Mouse (Mus musculus) forebrain, embryonic 14.5 days (tissue): ENCODE results near the gene H2-Q7. TPM values are rescaled to one million over a fixed set of nuclear protein-coding genes. Genes with fewer than 3 reads are reported as not detected.
A peak's percentile ranks its signal among the peaks of the same experiment; 100 is the strongest.
"Not testable (repeated sequence)": the region's sequence is repeated elsewhere in the genome, so short reads cannot be mapped to it uniquely, and the experiment has no call there.

ENCODE experiments used
- ATAC-seq: fragments of 200-750 bp; cut with Nextera tagmentation; 2 replicates; pipeline ENCODE4 v1.8.0; 2017; ENCODE audit warnings: mild to moderate bottlenecking, moderate library complexity
- DNase-seq: peaks from one replicate; pipeline ENCODE4 v3.0.0-alpha.2; 2015; ENCODE audit warnings: low spot score
- H3K27ac ChIP-seq: fragments of 300-500 bp; sonication (generic); 2 replicates; pipeline ENCODE4 v1.5.1; 2014; ENCODE audit warnings: low read depth, mild to moderate bottlenecking, control low read depth, low read length, moderate library complexity
- H3K27me3 ChIP-seq: fragments of 300-500 bp; sonication (generic); replicated peaks from 2 replicates; pipeline ENCODE4 v1.6.1; 2014; ENCODE audit warnings: low read length, control low read depth, mixed read lengths; ENCODE audit not compliant: control insufficient read depth, insufficient read depth
- H3K36me3 ChIP-seq: fragments of 300-500 bp; sonication (generic); 2 replicates; pipeline ENCODE4 v1.6.1; 2014; ENCODE audit warnings: low read length, control low read depth; ENCODE audit not compliant: control insufficient read depth, insufficient read depth
- H3K4me1 ChIP-seq: fragments of 300-500 bp; sonication (generic); 2 replicates; pipeline ENCODE4 v1.6.1; 2014; ENCODE audit warnings: antibody characterized with exemption, low read length, control low read depth; ENCODE audit not compliant: control insufficient read depth, insufficient read depth
- H3K4me2 ChIP-seq: fragments of 300-500 bp; sonication (generic); 2 replicates; pipeline ENCODE4 v1.6.1; 2014; ENCODE audit warnings: mild to moderate bottlenecking, control low read depth, low read length
- H3K4me3 ChIP-seq: fragments of 300-500 bp; sonication (generic); 2 replicates; pipeline ENCODE4 v1.5.1; 2014; ENCODE audit warnings: low read depth, low read length, control low read depth
- H3K9ac ChIP-seq: fragments of 300-500 bp; sonication (generic); 2 replicates; pipeline ENCODE4 v1.6.1; 2014; ENCODE audit warnings: mild to moderate bottlenecking, low read length, control low read depth, moderate library complexity
- H3K9me3 ChIP-seq: fragments of 300-500 bp; sonication (generic); replicated peaks from 2 replicates; pipeline ENCODE4 v1.6.1; 2016; ENCODE audit warnings: low read length, control low read depth, mixed read lengths; ENCODE audit not compliant: control insufficient read depth
- WGBS: fragments of 180-500 bp; shearing (Covaris S2); extraction: QIAGEN DNeasy Blood & Tissue Kit; methylation state at CpG from one replicate; pipeline ENCODE4 v1.1.7; 2014; 5-methylcytosine and 5-hydroxymethylcytosine counted together
- polyA plus RNA-seq: library from polyadenylated mRNA; unstranded; fragments of >200 nt; fragmentation: Nextera tagmentation; extraction: Ambion mirVana; gene quantifications from 2 replicates; pipeline ENCODE4 v1.2.1, GENCODE M21; 2014

H2-Q7 gene
- polyA plus RNA-seq, 1 experiment from 2014 or later, result 2.0 TPM

- not testable (repeated sequence) for H3K9me3 ChIP-seq, H3K4me3 ChIP-seq, H3K36me3 ChIP-seq, H3K4me2 ChIP-seq, ATAC-seq, H3K27me3 ChIP-seq, DNase-seq, H3K4me1 ChIP-seq, H3K27ac ChIP-seq, H3K9ac ChIP-seq
- 88% methylated on average over 2 of the region's 2 CpGs for WGBS
Observed at GRCm38 (mm10) chr17:35444510-35444909, 5.6 kb downstream of the H2-Q7 start.

- not testable (repeated sequence) for H3K9me3 ChIP-seq, H3K27ac ChIP-seq, H3K27me3 ChIP-seq, H3K36me3 ChIP-seq, ATAC-seq, H3K4me1 ChIP-seq, H3K9ac ChIP-seq, H3K4me2 ChIP-seq, DNase-seq, H3K4me3 ChIP-seq
- no CpG with 5 or more reads among the region's 1 CpGs for WGBS
Observed at GRCm38 (mm10) chr17:35458247-35458646, 19.3 kb downstream of the H2-Q7 start.

GRCm38 (mm10) chr17:35460513-35461341, 21.8 kb downstream of the H2-Q7 start:
- not testable (repeated sequence) for DNase-seq, H3K4me1 ChIP-seq, H3K27me3 ChIP-seq, H3K27ac ChIP-seq, H3K4me2 ChIP-seq, H3K4me3 ChIP-seq, H3K9me3 ChIP-seq, H3K9ac ChIP-seq, H3K36me3 ChIP-seq, ATAC-seq
- WGBS, result 66% methylated on average over 3 of the region's 9 CpGs

GRCm38 (mm10) chr17:35465651-35466050, 26.7 kb downstream of the H2-Q7 start:
- H3K4me1 ChIP-seq, H3K9ac ChIP-seq, H3K36me3 ChIP-seq, H3K4me2 ChIP-seq, ATAC-seq, H3K27ac ChIP-seq, DNase-seq, H3K4me3 ChIP-seq, H3K9me3 ChIP-seq: not testable (repeated sequence)
- H3K27me3 ChIP-seq, result peaks cover 17% of the 10 kb centered on the region
- 8% methylated on average over 8 of the region's 8 CpGs for WGBS

- H3K9me3 ChIP-seq, H3K4me3 ChIP-seq, H3K36me3 ChIP-seq, H3K27ac ChIP-seq, H3K9ac ChIP-seq, ATAC-seq, H3K4me2 ChIP-seq, H3K4me1 ChIP-seq, DNase-seq: not testable (repeated sequence)
- peaks cover 19% of the 10 kb centered on the region for H3K27me3 ChIP-seq
- 76% methylated on average over 3 of the region's 3 CpGs for WGBS
Observed at GRCm38 (mm10) chr17:35468936-35469335, 30.0 kb downstream of the H2-Q7 start.

GRCm38 (mm10) chr17:35469842-35470751, 31.1 kb downstream of the H2-Q7 start, which contains the start of gene H2-Q10:
H2-Q10 (plus strand) TSS chr17:35470089.
- H3K9me3 ChIP-seq, result no peaks in the 10 kb centered on the region
- WGBS, result 2% methylated on average over 66 of the region's 80 CpGs
- no peak for ATAC-seq
- no peaks in the 10 kb centered on the region for H3K4me1 ChIP-seq
- no peaks in the 10 kb centered on the region for H3K36me3 ChIP-seq
- H3K27me3 ChIP-seq, result peaks cover 19% of the 10 kb centered on the region
- H3K9ac ChIP-seq, result 0 out of 2 replicates have a peak within 1 kb of the TSS, but pooled peaks have one; percentile 29
- DNase-seq, result no peak
- no peak within 1 kb of the TSS for H3K27ac ChIP-seq
- peak within 1 kb of the TSS; percentile 60 for H3K4me2 ChIP-seq
- H3K4me3 ChIP-seq, result peak within 1 kb of the TSS; percentile 27

GRCm38 (mm10) chr17:35484066-35484465, 45.1 kb downstream of the H2-Q7 start:
- Histone ChIP-seq H3K27me3 (no peaks in the 10 kb centered on the region), H3K4me1 (no peaks in the 10 kb centered on the region), H3K9me3 (no peaks in the 10 kb centered on the region), H3K4me3 (no peak overlapping the region), H3K9ac (no peak overlapping the region), H3K27ac (no peak overlapping the region), H3K36me3 (no peaks in the 10 kb centered on the region), H3K4me2 (no peak overlapping the region)
- ATAC-seq, result no peak
- 2% methylated on average over 9 of the region's 9 CpGs for WGBS
- peak; percentile 67 for DNase-seq

GRCm38 (mm10) chr17:35485702-35486101, 46.7 kb downstream of the H2-Q7 start:
- Histone ChIP-seq H3K9me3 (no peaks in the 10 kb centered on the region), H3K9ac (no peak overlapping the region), H3K36me3 (no peaks in the 10 kb centered on the region), H3K4me2 (no peak overlapping the region), H3K4me1 (no peaks in the 10 kb centered on the region), H3K27ac (no peak overlapping the region), H3K27me3 (no peaks in the 10 kb centered on the region), H3K4me3 (no peak overlapping the region)
- WGBS, result 36% methylated on average over 4 of the region's 4 CpGs
- DNase-seq (no peak), ATAC-seq (no peak)
